Mouse (Mus musculus): Measurements from ENCODE around the gene Klhl26. TPM values are rescaled to one million over a fixed set of nuclear protein-coding genes. Genes with fewer than 3 reads are reported as not detected.

Gene Klhl26
- polyA plus RNA-seq, 1 experiment from 2014 or later, result 19.3 TPM

- Histone ChIP-seq H3K27ac (no peak overlapping the region), H3K27me3 (peaks cover 100% of the 10 kb centered on the region), H3K4me2 (replicated peaks) (peak overlapping the region; percentile 31), H3K36me3 (no peaks in the 10 kb centered on the region), H3K4me3 (replicated peaks) (no peak overlapping the region; the same call in 1 of the 2 replicates), H3K9ac (replicated peaks) (no peak overlapping the region), H3K9me3 (no peaks in the 10 kb centered on the region), H3K4me1 (replicated peaks) (peaks cover 40% of the 10 kb centered on the region)
- 5% methylated on average over 12 of the region's 12 CpGs for WGBS
- no peak for ATAC-seq
These were observed 18.9 kb upstream of the Klhl26 start for GRCm38 (mm10) chr8:70495771-70496062.

- no peak overlapping the region; the same call in 1 of the 2 replicates for H3K4me3 ChIP-seq (replicated peaks)
- H3K4me2 ChIP-seq (replicated peaks), result peak overlapping the region; percentile 31
- peaks cover 100% of the 10 kb centered on the region for H3K27me3 ChIP-seq
- 2% methylated on average over 20 of the region's 21 CpGs for WGBS
- no peaks in the 10 kb centered on the region for H3K9me3 ChIP-seq
- peaks cover 39% of the 10 kb centered on the region for H3K4me1 ChIP-seq (replicated peaks)
- no peak overlapping the region for H3K9ac ChIP-seq (replicated peaks)
- no peak for ATAC-seq
- no peak overlapping the region for H3K27ac ChIP-seq
- no peaks in the 10 kb centered on the region for H3K36me3 ChIP-seq
These were observed 18.4 kb upstream of the Klhl26 start for GRCm38 (mm10) chr8:70495001-70495770.

GRCm38 (mm10) chr8:70494416-70494945 lies 17.7 kb upstream of the Klhl26 start:
- ATAC-seq, result no peak
- peaks cover 42% of the 10 kb centered on the region for H3K4me1 ChIP-seq (replicated peaks)
- peaks cover 100% of the 10 kb centered on the region for H3K27me3 ChIP-seq
- no peaks in the 10 kb centered on the region for H3K9me3 ChIP-seq
- WGBS, result 2% methylated on average over 28 of the region's 28 CpGs
- H3K4me2 ChIP-seq (replicated peaks), result peak overlapping the region; percentile 14; the same call in 1 of the 2 replicates
- no peaks in the 10 kb centered on the region for H3K36me3 ChIP-seq
- H3K9ac ChIP-seq (replicated peaks), result no peak overlapping the region
- no peak overlapping the region for H3K27ac ChIP-seq
- H3K4me3 ChIP-seq (replicated peaks), result peak overlapping the region; percentile 4; the same call in 1 of the 2 replicates

GRCm38 (mm10) chr8:70493692-70494415 lies 17.1 kb upstream of the Klhl26 start:
- Histone ChIP-seq H3K9ac (replicated peaks) (no peak overlapping the region), H3K4me1 (replicated peaks) (peaks cover 48% of the 10 kb centered on the region), H3K36me3 (no peaks in the 10 kb centered on the region), H3K4me3 (replicated peaks) (peak overlapping the region; percentile 35), H3K27me3 (peaks cover 100% of the 10 kb centered on the region), H3K9me3 (no peaks in the 10 kb centered on the region), H3K4me2 (replicated peaks) (peak overlapping the region; percentile 57), H3K27ac (no peak overlapping the region)
- WGBS, result 1% methylated on average over 47 of the region's 47 CpGs
- 0 out of 2 replicates have a peak, but pooled peaks have one; percentile 17 for ATAC-seq

- under 1% methylated on average over 78 of the region's 93 CpGs for WGBS
- Histone ChIP-seq H3K9ac (replicated peaks) (peak within 1 kb of the TSS; percentile 44; the same call in 1 of the 2 replicates), H3K9me3 (no peaks in the 10 kb centered on the region), H3K36me3 (no peaks in the 10 kb centered on the region), H3K27me3 (peaks cover 100% of the 10 kb centered on the region), H3K4me3 (replicated peaks) (peak within 1 kb of the TSS; percentile 35), H3K4me1 (replicated peaks) (peaks cover 57% of the 10 kb centered on the region), H3K4me2 (replicated peaks) (peak within 1 kb of the TSS; percentile 57), H3K27ac (no peak within 1 kb of the TSS)
- peak; percentile 28; the same call in 1 of the 2 replicates for ATAC-seq
These were observed 16.2 kb upstream of the Klhl26 start, which contains the start of gene Crlf1 for GRCm38 (mm10) chr8:70492664-70493640. Gene Crlf1, plus strand, starts transcription at chr8:70493158.

GRCm38 (mm10) chr8:70490880-70491495 lies 14.2 kb upstream of the Klhl26 start:
- no peak overlapping the region for H3K27ac ChIP-seq
- H3K4me2 ChIP-seq (replicated peaks), result no peak overlapping the region
- peaks cover 68% of the 10 kb centered on the region for H3K4me1 ChIP-seq (replicated peaks)
- 2% methylated on average over 20 of the region's 20 CpGs for WGBS
- H3K36me3 ChIP-seq, result no peaks in the 10 kb centered on the region
- H3K4me3 ChIP-seq (replicated peaks), result no peak overlapping the region
- H3K9me3 ChIP-seq, result no peaks in the 10 kb centered on the region
- ATAC-seq, result no peak
- no peak overlapping the region; the same call in 1 of the 2 replicates for H3K9ac ChIP-seq (replicated peaks)
- H3K27me3 ChIP-seq, result peaks cover 98% of the 10 kb centered on the region

GRCm38 (mm10) chr8:70490061-70490879 lies 13.5 kb upstream of the Klhl26 start:
- Histone ChIP-seq H3K4me3 (replicated peaks) (no peak overlapping the region), H3K4me1 (replicated peaks) (peaks cover 64% of the 10 kb centered on the region), H3K27ac (no peak overlapping the region)

GRCm38 (mm10) chr8:70489576-70489975 lies 12.8 kb upstream of the Klhl26 start:
- H3K4me3 ChIP-seq (replicated peaks), result peak overlapping the region; percentile 7
- H3K9ac ChIP-seq (replicated peaks), result 0 out of 2 replicates have a peak overlapping the region, but pooled peaks have one; percentile 28
- H3K4me1 ChIP-seq (replicated peaks), result peaks cover 57% of the 10 kb centered on the region
- H3K27me3 ChIP-seq, result peaks cover 98% of the 10 kb centered on the region
- under 1% methylated on average over 28 of the region's 41 CpGs for WGBS
- H3K4me2 ChIP-seq (replicated peaks), result peak overlapping the region; percentile 33
- no peaks in the 10 kb centered on the region for H3K9me3 ChIP-seq
- peaks cover 4% of the 10 kb centered on the region; the same call in 1 of the 2 replicates for H3K36me3 ChIP-seq
- no peak for ATAC-seq
- no peak overlapping the region for H3K27ac ChIP-seq

More at GRCm38 (mm10) chr8:70490061-70490879, 13.5 kb upstream of the Klhl26 start:
- H3K4me2 ChIP-seq (replicated peaks), result no peak overlapping the region
- no peaks in the 10 kb centered on the region for H3K36me3 ChIP-seq
- peaks cover 98% of the 10 kb centered on the region for H3K27me3 ChIP-seq
- no peak for ATAC-seq
- H3K9ac ChIP-seq (replicated peaks), result no peak overlapping the region
- WGBS, result 8% methylated on average over 10 of the region's 10 CpGs
- H3K9me3 ChIP-seq, result no peaks in the 10 kb centered on the region

- Histone ChIP-seq H3K9me3 (no peaks in the 10 kb centered on the region), H3K27ac (no peak overlapping the region), H3K36me3 (peaks cover 10% of the 10 kb centered on the region; the same call in 1 of the 2 replicates), H3K4me2 (replicated peaks) (peak overlapping the region; percentile 68), H3K27me3 (peaks cover 98% of the 10 kb centered on the region), H3K4me1 (replicated peaks) (peaks cover 51% of the 10 kb centered on the region), H3K4me3 (replicated peaks) (peak overlapping the region; percentile 7), H3K9ac (replicated peaks) (peak overlapping the region; percentile 44; the same call in 1 of the 2 replicates)
- 2% methylated on average over 14 of the region's 14 CpGs for WGBS
- no peak for ATAC-seq
These were observed 12.2 kb upstream of the Klhl26 start for GRCm38 (mm10) chr8:70488931-70489470.
